Mouse (Mus musculus) midbrain, embryonic 11.5 days (tissue): ENCODE measurements around the gene Clybl. TPM values are rescaled to one million over a fixed set of nuclear protein-coding genes. Genes with fewer than 3 reads are reported as not detected.

Source experiments
- ATAC-seq: fragments of 200-750 bp; cut with Nextera tagmentation; 2 replicates; pipeline ENCODE4 v1.8.0; 2017; ENCODE audit warnings: moderate TSS enrichment, moderate library complexity; ENCODE audit not compliant: low FRiP score
- DNase-seq: peaks from one replicate; pipeline ENCODE4 v3.0.0; 2015; ENCODE audit warnings: low spot score; ENCODE audit errors: missing footprints
- H3K27ac ChIP-seq: fragments of 300-500 bp; sonication (generic); 2 replicates; pipeline ENCODE4 v1.5.1; 2014; ENCODE audit warnings: low read depth, low read length
- H3K27me3 ChIP-seq: fragments of 300-500 bp; sonication (generic); 2 replicates; pipeline ENCODE4 v1.6.1; 2014; ENCODE audit warnings: mild to moderate bottlenecking, low read length, moderate library complexity, mixed read lengths; ENCODE audit not compliant: control insufficient read depth, insufficient read depth
- H3K36me3 ChIP-seq: fragments of 300-500 bp; sonication (generic); 2 replicates; pipeline ENCODE4 v1.6.1; 2014; ENCODE audit warnings: mild to moderate bottlenecking, low read length, moderate library complexity, mixed read lengths; ENCODE audit not compliant: control insufficient read depth, insufficient read depth
- H3K4me1 ChIP-seq: fragments of 300-500 bp; sonication (generic); 2 replicates; pipeline ENCODE4 v1.6.1; 2014; ENCODE audit warnings: low read length; ENCODE audit not compliant: control insufficient read depth, insufficient read depth
- H3K4me2 ChIP-seq: fragments of 300-500 bp; sonication (generic); 2 replicates; pipeline ENCODE4 v1.6.1; 2014; ENCODE audit warnings: mild to moderate bottlenecking, moderate library complexity
- H3K4me3 ChIP-seq: fragments of 300-500 bp; sonication (generic); 2 replicates; pipeline ENCODE4 v1.5.1; 2014; ENCODE audit warnings: low read depth, low read length
- H3K9ac ChIP-seq: fragments of 300-500 bp; sonication (generic); 2 replicates; pipeline ENCODE4 v1.6.1; 2014; ENCODE audit warnings: low read length
- H3K9me3 ChIP-seq: fragments of 300-500 bp; sonication (generic); 2 replicates; pipeline ENCODE4 v1.6.1; 2016; ENCODE audit warnings: low read length; ENCODE audit not compliant: control insufficient read depth
- WGBS: fragments of 180-500 bp; shearing (Covaris S2); extraction: QIAGEN DNeasy Blood & Tissue Kit; methylation state at CpG from one replicate; pipeline ENCODE4 v1.1.7; 2014; 5-methylcytosine and 5-hydroxymethylcytosine counted together
- polyA plus RNA-seq: library from polyadenylated mRNA; unstranded; fragments of >200 nt; fragmentation: Nextera tagmentation; extraction: Ambion mirVana; gene quantifications from 2 replicates; pipeline ENCODE4 v1.2.1, GENCODE M21; 2014

The Clybl gene
- polyA plus RNA-seq, 1 experiment from 2014 or later = 31.5 TPM

DNA sequence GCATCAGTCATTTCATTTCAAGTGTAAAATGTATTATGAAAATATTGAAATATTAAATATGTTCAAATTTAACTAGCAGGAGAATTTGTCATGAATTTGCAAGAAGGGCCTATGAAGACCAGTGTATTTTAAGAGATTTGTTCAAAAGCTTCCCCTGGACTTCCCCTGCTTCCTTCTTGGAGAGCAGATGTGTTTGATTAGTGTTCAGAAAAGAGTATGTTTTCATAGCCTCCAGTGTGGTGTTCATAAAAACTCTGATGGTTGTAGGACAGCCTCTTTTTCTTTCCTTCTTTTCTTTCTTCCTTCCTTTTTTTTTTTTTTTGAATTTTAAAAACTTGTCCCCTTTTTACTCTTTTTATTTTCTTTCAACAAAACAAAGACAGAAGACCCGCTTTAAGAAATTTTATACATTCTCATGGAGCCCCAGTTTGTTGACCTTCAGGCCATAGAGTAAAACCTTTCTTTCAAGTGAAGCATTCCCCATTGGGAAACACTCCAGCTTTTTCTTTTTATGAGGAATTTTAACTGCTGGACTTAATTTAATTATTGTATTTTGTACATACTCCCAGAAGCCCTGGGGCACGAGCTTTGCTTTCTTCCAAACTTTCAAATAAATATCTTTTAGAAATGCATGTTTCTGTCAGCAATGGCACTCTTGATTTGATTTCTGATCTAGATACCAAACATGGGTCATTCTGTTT, 231.5 kb downstream of the Clybl start:
- Histone ChIP-seq H3K9me3 (no peaks in the 10 kb centered on the region), H3K27me3 (peaks cover 34% of the 10 kb centered on the region), H3K27ac (no peak overlapping the region), H3K9ac (no peak overlapping the region), H3K4me3 (no peak overlapping the region), H3K4me1 (peaks cover 10% of the 10 kb centered on the region), H3K36me3 (no peaks in the 10 kb centered on the region), H3K4me2 (no peak overlapping the region)
- ATAC-seq (no peak), DNase-seq (peak; percentile 71)
- 62% methylated on average over 2 of the region's 2 CpGs for WGBS

DNA sequence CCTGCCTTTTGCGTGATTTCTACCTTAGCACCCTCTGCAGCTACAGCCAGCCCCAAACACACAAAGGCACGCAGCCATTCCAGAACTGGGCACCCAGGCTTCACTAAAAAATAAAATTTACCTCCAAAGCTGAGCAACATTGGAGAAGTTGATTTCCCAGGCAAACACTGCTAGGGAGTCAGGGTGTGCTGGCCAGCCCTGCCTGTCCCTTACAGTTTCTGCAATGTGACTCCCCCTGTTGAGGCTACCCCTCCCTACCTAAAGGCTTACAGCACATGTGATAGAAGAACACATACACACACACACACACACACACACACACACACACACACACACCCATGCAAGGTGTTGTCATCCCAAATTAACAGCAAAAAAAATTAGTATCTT, 232.0 kb downstream of the Clybl start:
- peaks cover 10% of the 10 kb centered on the region for H3K4me1 ChIP-seq
- peak; percentile 75 for DNase-seq
- 72% methylated on average over 2 of the region's 2 CpGs for WGBS
- peaks cover 28% of the 10 kb centered on the region for H3K27me3 ChIP-seq
- no peak overlapping the region for H3K4me3 ChIP-seq
- no peaks in the 10 kb centered on the region for H3K36me3 ChIP-seq
- ATAC-seq = no peak
- no peak overlapping the region for H3K9ac ChIP-seq
- no peak overlapping the region for H3K27ac ChIP-seq
- H3K9me3 ChIP-seq = no peaks in the 10 kb centered on the region
- no peak overlapping the region for H3K4me2 ChIP-seq

- ATAC-seq (no peak), DNase-seq (no peak)
- Histone ChIP-seq H3K4me1 (peaks cover 10% of the 10 kb centered on the region), H3K9ac (no peak overlapping the region), H3K27ac (no peak overlapping the region), H3K4me2 (no peak overlapping the region), H3K27me3 (peaks cover 18% of the 10 kb centered on the region), H3K4me3 (no peak overlapping the region), H3K9me3 (no peaks in the 10 kb centered on the region), H3K36me3 (no peaks in the 10 kb centered on the region)
- WGBS = 93% methylated on average over 2 of the region's 2 CpGs
Measured at GRCm38 (mm10) chr14:122414786-122415185, 233.3 kb downstream of the Clybl start.

DNA sequence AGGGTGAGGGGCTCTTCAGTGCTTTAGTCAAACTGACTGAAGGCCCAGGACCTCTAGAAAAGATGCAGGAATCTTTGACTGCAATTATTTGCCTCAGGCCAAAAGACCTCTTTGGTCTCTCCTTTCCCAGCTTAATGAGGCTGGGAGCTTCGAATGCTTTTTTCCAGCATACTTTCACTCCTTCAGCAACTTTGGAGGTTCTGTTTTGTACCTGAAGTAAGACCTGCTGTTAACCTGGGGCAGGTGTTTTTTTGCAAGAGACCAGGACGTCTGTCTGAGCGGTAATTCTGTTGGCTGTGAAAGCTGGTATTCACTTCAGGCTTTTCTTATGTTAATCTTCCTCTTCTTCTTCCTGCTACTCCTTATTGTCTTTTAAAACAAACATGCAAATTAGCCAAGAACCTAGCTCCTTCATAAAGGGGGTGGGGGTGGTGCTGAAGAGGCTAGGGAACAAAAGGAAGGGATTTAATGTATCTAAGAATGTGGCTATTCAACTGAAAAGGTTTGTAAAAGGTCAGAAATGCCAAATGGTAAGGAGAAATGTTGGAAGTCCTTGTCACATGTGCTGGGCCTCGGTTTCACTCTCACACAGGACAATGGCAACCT, 234.8 kb downstream of the Clybl start:
- Histone ChIP-seq H3K27me3 (peaks cover 6% of the 10 kb centered on the region), H3K9ac (no peak overlapping the region), H3K36me3 (no peaks in the 10 kb centered on the region), H3K9me3 (no peaks in the 10 kb centered on the region), H3K4me2 (no peak overlapping the region), H3K4me1 (peaks cover 10% of the 10 kb centered on the region), H3K4me3 (no peak overlapping the region), H3K27ac (no peak overlapping the region; the same call in 1 of the 2 replicates)
- 4% methylated on average over 4 of the region's 4 CpGs for WGBS
- peak; percentile 56; the same call in 1 of the 2 replicates for ATAC-seq
- peak; percentile 87 for DNase-seq

GRCm38 (mm10) chr14:122424441-122424840, 242.9 kb downstream of the Clybl start:
- H3K4me2 ChIP-seq = no peak overlapping the region
- DNase-seq (no peak), ATAC-seq (no peak)
- H3K9ac ChIP-seq = no peak overlapping the region
- no peaks in the 10 kb centered on the region for H3K27me3 ChIP-seq
- no peak overlapping the region for H3K4me3 ChIP-seq
- H3K9me3 ChIP-seq = no peaks in the 10 kb centered on the region
- H3K4me1 ChIP-seq = peaks cover 2% of the 10 kb centered on the region; the same call in 1 of the 2 replicates
- H3K27ac ChIP-seq = no peak overlapping the region
- 89% methylated on average over 3 of the region's 3 CpGs for WGBS
- H3K36me3 ChIP-seq = no peaks in the 10 kb centered on the region

DNA sequence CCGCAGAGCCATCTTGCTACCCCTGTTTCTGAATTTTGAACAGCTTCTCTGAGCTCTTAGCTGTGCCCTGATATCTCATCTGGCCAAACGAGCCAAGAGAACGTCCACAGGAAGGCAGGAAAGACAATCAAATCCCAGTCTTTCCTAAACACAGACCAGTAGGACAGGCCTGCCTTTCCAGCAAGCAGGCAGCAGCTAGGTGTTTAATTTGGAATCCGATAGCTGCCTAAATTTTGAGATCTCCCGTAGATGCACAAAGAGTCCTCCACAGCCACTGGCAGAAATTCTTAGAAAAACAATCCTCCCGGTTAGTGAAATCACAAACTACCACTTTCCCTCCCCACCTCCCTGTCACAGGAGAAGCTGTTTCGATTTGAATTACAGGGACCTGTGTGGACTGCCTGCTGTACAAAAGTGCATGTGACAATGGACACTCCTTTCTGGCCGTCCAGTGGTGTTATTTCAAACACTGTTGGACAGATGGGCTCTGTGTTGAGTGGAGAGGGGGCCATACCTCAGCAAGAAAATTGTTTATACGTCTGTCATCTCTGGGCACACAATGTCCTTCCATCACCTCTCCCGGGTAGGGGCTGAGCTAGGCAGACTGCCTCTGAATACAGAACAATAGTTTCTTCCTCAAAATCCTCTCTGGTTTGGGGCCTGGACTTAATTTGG, 245.2 kb downstream of the Clybl start:
- H3K4me2 ChIP-seq = no peak overlapping the region
- 62% methylated on average over 10 of the region's 10 CpGs for WGBS
- peaks cover 2% of the 10 kb centered on the region; the same call in 1 of the 2 replicates for H3K4me1 ChIP-seq
- H3K9ac ChIP-seq = no peak overlapping the region
- DNase-seq (peak; percentile 82), ATAC-seq (no peak)
- H3K27me3 ChIP-seq = no peaks in the 10 kb centered on the region
- peak overlapping the region; percentile 12; the same call in 1 of the 2 replicates for H3K27ac ChIP-seq
- H3K36me3 ChIP-seq = no peaks in the 10 kb centered on the region
- no peak overlapping the region for H3K4me3 ChIP-seq
- H3K9me3 ChIP-seq = no peaks in the 10 kb centered on the region

DNA sequence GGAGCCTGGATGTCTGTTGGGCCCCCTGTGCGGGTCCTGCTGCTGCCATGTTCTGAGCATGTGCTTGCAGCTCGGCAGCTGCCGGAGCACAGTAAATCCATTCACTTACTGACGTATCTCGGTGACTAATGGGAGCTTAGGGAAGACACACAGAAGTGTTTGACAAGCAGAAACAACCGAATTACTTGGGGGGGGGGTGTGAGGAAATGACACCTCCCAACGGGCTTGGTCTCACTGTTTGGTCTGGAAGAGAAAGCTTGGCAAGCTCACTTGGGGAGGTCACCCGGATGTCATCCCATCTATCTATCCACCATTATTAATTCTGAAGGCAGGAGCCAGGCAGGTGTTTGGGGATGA, 245.7 kb downstream of the Clybl start:
- Histone ChIP-seq H3K27me3 (no peaks in the 10 kb centered on the region), H3K4me3 (no peak overlapping the region), H3K27ac (peak overlapping the region; percentile 12; the same call in 1 of the 2 replicates), H3K4me1 (peaks cover 2% of the 10 kb centered on the region; the same call in 1 of the 2 replicates), H3K9ac (no peak overlapping the region), H3K9me3 (no peaks in the 10 kb centered on the region), H3K4me2 (no peak overlapping the region), H3K36me3 (no peaks in the 10 kb centered on the region)
- ATAC-seq (0 out of 2 replicates have a peak, but pooled peaks have one; percentile 61), DNase-seq (peak; percentile 85)
- WGBS = 57% methylated on average over 8 of the region's 8 CpGs

DNA sequence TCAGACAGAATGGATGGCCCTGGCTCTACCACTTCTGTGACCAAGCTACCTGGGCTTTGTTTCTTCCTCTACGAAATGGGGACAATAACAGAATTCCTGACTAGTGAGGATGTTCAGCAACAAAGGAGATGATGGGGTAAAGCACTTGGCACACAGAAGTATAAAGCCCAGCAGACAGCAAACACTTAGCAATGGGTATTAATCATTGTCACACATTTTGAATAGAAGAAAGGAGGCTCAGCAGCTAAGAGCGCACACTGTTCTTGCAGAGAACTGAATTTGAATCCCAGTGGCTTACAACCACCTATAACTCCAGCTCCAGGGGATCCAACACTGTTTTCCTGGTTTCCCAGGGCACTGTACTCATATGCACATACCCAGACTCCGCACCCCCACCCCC, 246.2 kb downstream of the Clybl start:
- Histone ChIP-seq H3K4me2 (no peak overlapping the region), H3K27ac (no peak overlapping the region), H3K9ac (no peak overlapping the region), H3K27me3 (no peaks in the 10 kb centered on the region), H3K4me3 (no peak overlapping the region), H3K9me3 (no peaks in the 10 kb centered on the region), H3K4me1 (peaks cover 2% of the 10 kb centered on the region; the same call in 1 of the 2 replicates), H3K36me3 (no peaks in the 10 kb centered on the region)
- ATAC-seq (no peak), DNase-seq (peak; percentile 81)
- WGBS = 83% methylated on average over 3 of the region's 3 CpGs

DNA sequence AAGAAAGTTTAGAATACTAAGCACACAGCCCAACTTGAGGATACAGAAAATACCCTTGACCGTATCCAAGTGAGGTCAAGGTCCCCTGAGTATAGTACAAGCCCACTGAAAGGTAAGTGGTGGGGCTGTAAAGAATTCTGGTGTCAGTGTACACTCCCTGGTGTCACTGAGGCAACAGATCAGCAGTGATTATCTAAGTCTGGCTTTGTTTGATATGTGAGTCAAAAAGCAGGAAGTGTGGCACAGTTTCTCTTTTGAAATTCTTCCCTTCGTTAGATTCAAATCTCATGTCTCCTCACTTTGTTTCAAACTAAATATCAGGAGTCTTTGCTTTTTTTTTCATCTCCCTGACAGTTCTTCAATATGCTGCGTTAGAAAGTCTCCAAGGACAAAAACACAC, 251.1 kb downstream of the Clybl start:
- H3K4me3 ChIP-seq = no peak overlapping the region
- H3K27me3 ChIP-seq = no peaks in the 10 kb centered on the region
- no peak overlapping the region for H3K27ac ChIP-seq
- ATAC-seq (no peak), DNase-seq (peak; percentile 83)
- no peaks in the 10 kb centered on the region for H3K9me3 ChIP-seq
- H3K4me1 ChIP-seq = no peaks in the 10 kb centered on the region
- WGBS = 75% methylated on average over 3 of the region's 3 CpGs
- H3K36me3 ChIP-seq = no peaks in the 10 kb centered on the region
- no peak overlapping the region for H3K9ac ChIP-seq
- H3K4me2 ChIP-seq = no peak overlapping the region
